Mouse (Mus musculus): ENCODE data around the gene Camk2d. TPM values are rescaled to one million over a fixed set of nuclear protein-coding genes. Genes with fewer than 3 reads are reported as not detected.

Gene Camk2d
- total and polyA plus RNA-seq, 3 experiments, result 66.1 to 80.4 (median 77.3) TPM

DNA sequence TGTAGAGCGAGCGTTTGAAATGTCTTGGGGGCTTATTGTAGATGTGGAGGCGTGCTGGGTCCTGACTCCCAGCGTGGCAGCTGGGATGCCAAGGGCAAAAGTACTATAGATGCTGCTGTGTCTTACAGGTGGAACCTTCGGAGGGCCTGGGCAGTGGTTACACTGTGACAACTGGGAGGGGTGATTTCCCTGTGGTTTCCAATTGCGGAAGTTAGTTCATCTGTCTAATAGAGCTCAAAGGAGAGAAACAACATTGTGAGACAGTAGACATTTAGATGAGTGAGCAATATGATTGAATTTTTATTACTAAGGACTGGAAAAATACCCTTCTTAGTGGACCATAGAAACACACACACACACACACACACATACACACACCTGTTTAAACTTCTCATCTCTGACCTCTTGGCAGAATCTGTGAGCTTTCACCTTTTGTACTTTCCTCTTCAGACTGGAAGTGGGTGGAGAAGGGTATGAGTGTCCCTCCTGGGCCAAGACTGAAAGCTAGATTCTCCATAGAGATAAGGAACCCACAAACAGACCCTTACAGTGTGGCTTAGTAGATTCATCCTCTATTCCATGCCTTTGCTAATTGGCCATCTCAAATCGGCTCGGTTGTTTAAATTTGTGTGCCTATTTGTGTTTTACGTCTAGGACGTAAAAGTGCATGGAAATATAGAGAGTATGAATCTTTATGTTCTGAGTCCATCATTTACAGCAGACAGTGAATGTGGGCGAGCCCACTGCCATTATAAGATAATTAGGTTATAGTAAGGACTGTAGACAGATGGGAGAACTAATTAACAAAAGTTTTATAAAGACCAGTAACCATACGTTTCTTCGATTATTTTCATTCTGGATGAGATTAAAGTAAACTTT lies 94.8 kb downstream of the Camk2d start:
- in situ Hi-C loops (cut with MboI; ENCODE audit: low pct_ligation_motif_present, low pct_unique_long_range_greater_than_20kb, low sequenced_read_pairs) (no loop called here), dilution Hi-C loops (cut with MboI; ENCODE audit: extremely low pct_ligation_motif_present, extremely low pct_unique_long_range_greater_than_20kb, low sequenced_read_pairs) (no loop called here)
- Histone ChIP-seq H3K9ac (ENCODE audit: insufficient read depth, low read depth) (peak overlapping the region; percentile 61), H3K9me3 (replicated peaks; ENCODE audit: low read length) (no peaks in the 10 kb centered on the region), H3K4me3 (replicated peaks in 1 of 3; ENCODE audit: low read depth in 2 of 3, low read length in 2 of 3, poor library complexity in 1 of 3) (peak overlapping the region; percentile 19 to 26 (median 24)), H3K36me3 (replicated peaks in 1 of 2; ENCODE audit: control insufficient read depth in 1 of 2, insufficient read depth in 1 of 2, low read length in 1 of 2) (no peaks in the 10 kb centered on the region), H3K27ac (ENCODE audit: insufficient read depth, low read depth) (peak overlapping the region; percentile 77), H3K27me3 (replicated peaks) (no peaks in the 10 kb centered on the region), H3K4me2 (ENCODE audit: insufficient read depth, low read depth, poor library complexity, severe bottlenecking) (peak overlapping the region; percentile 98), H3K4me1 (ENCODE audit: control insufficient read depth in 1 of 2, insufficient read depth in 2 of 2) (peaks cover 8 to 66% of the 10 kb centered on the region in 2 experiments; a peak in 3 of 4 replicates), H3K79me2 (replicated peaks; ENCODE audit: control insufficient read depth, extremely low read depth, insufficient read depth, poor library complexity, severe bottlenecking) (peaks cover 58% of the 10 kb centered on the region)
- TF ChIP-seq ZKSCAN1 (IDR thresholded peaks at IDR 0.05; ENCODE audit: borderline replicate concordance, low read depth, low read length), result no peak
- no peak for TF ChIP-seq KAT2A (IDR thresholded peaks at IDR 0.05; ENCODE audit: insufficient replicate concordance, low read length)
- TF ChIP-seq NRF1 (IDR thresholded peaks at IDR 0.05; ENCODE audit: low read depth, low read length), result no peak
- no peak for TF ChIP-seq POLR2AphosphoS2 (IDR thresholded peaks at IDR 0.05; ENCODE audit: low read depth, low read length)
- TF ChIP-seq BHLHE40 (IDR thresholded peaks at IDR 0.05; ENCODE audit: low read depth, low read length), result peak; percentile 68
- TF ChIP-seq MAX (IDR thresholded peaks at IDR 0.05; ENCODE audit: low read length), result peak; percentile 55; the same call in 1 of the 2 replicates
- TF ChIP-seq ELF1 (IDR thresholded peaks at IDR 0.05; ENCODE audit: low read depth, low read length), result peak; percentile 82
- no peak for TF ChIP-seq UBTF (IDR thresholded peaks at IDR 0.05; ENCODE audit: low read depth, low read length)
- TF ChIP-seq CTCF (conservative IDR thresholded peaks at IDR 0.05 in 1 of 2, IDR thresholded peaks at IDR 0.05 in 1 of 2; ENCODE audit: low read depth in 2 of 2, low read length in 2 of 2), result no peak
- TF ChIP-seq ETS1 (conservative IDR thresholded peaks at IDR 0.05; ENCODE audit: low read depth, low read length), result peak; percentile 83
- TF ChIP-seq MAZ (IDR thresholded peaks at IDR 0.05; ENCODE audit: low read depth, low read length), result peak; percentile 84; the same call in 1 of the 2 replicates
- TF ChIP-seq USF1 (IDR thresholded peaks at IDR 0.05; ENCODE audit: low read depth, low read length), result no peak
- TF ChIP-seq MYC (IDR thresholded peaks at IDR 0.05; ENCODE audit: low read depth, low read length), result 0 out of 2 replicates have a peak, but pooled peaks have one; percentile 49
- peak; percentile 39; the same call in 1 of the 2 replicates for TF ChIP-seq MXI1 (IDR thresholded peaks at IDR 0.05; ENCODE audit: low read depth, low read length)
- peak; percentile 15; the same call in 1 of the 2 replicates for TF ChIP-seq SMC3 (IDR thresholded peaks at IDR 0.05; ENCODE audit: low read depth, low read length)
- peak; percentile 91 for TF ChIP-seq CHD1 (IDR thresholded peaks at IDR 0.05; ENCODE audit: low read depth, low read length)
- peak; percentile 7; the same call in 1 of the 2 replicates for TF ChIP-seq CHD2 (IDR thresholded peaks at IDR 0.05; ENCODE audit: low read length)
- TF ChIP-seq TCF12 (IDR thresholded peaks at IDR 0.05; ENCODE audit: low read depth, low read length), result peak; percentile 82
- TF ChIP-seq IRF4 (IDR thresholded peaks at IDR 0.05; ENCODE audit: low read depth, low read length), result peak; percentile 81
- no peak for TF ChIP-seq NELFE (IDR thresholded peaks at IDR 0.05; ENCODE audit: low read depth, low read length)
- no peak for TF ChIP-seq ZNF384 (IDR thresholded peaks at IDR 0.05; ENCODE audit: low read depth, low read length)
- TF ChIP-seq E2F4 (IDR thresholded peaks at IDR 0.05; ENCODE audit: insufficient replicate concordance, low read depth, low read length), result no peak
- peak; percentile 92 for TF ChIP-seq EP300 (IDR thresholded peaks at IDR 0.05; ENCODE audit: low read length)
- TF ChIP-seq PAX5 (IDR thresholded peaks at IDR 0.05; ENCODE audit: low read length), result no peak
- TF ChIP-seq POLR2A (IDR thresholded peaks at IDR 0.05; ENCODE audit: low read depth, low read length), result peak; percentile 36
- TF ChIP-seq ZC3H11A (IDR thresholded peaks at IDR 0.05; ENCODE audit: low read depth, low read length), result no peak
- peak; percentile 86 for TF ChIP-seq TBP (conservative IDR thresholded peaks at IDR 0.05; ENCODE audit: low read depth, low read length)
- TF ChIP-seq ZMIZ1 (IDR thresholded peaks at IDR 0.05; ENCODE audit: low read depth, low read length), result no peak
- TF ChIP-seq USF2 (conservative IDR thresholded peaks at IDR 0.05; ENCODE audit: low read depth, low read length), result no peak
- no peak; the same call in 1 of the 2 replicates for TF ChIP-seq MAFK (IDR thresholded peaks at IDR 0.05; ENCODE audit: insufficient replicate concordance, low read length)
- no peak; the same call in 1 of the 2 replicates for TF ChIP-seq RAD21 (IDR thresholded peaks at IDR 0.05; ENCODE audit: low read depth, low read length)
- peak; percentile 40 for TF ChIP-seq HCFC1 (IDR thresholded peaks at IDR 0.05; ENCODE audit: low read depth, low read length)
- TF ChIP-seq GABPA (IDR thresholded peaks at IDR 0.05; ENCODE audit: insufficient replicate concordance, low read depth, low read length), result no peak
- 0 out of 2 replicates have a peak, but pooled peaks have one; percentile 16 for TF ChIP-seq JUN (IDR thresholded peaks at IDR 0.05; ENCODE audit: insufficient read depth, low read depth, low read length)
- TF ChIP-seq JUND (conservative IDR thresholded peaks at IDR 0.05; ENCODE audit: low read depth, low read length), result no peak; the same call in 1 of the 2 replicates
- TF ChIP-seq SIN3A (IDR thresholded peaks at IDR 0.05; ENCODE audit: low read length), result peak; percentile 82; the same call in 1 of the 2 replicates
- peak; percentile 73 for TF ChIP-seq MEF2A (IDR thresholded peaks at IDR 0.05; ENCODE audit: borderline replicate concordance, low read depth, low read length)
- peak; percentile 43; the same call in 1 of the 2 replicates for TF ChIP-seq RCOR1 (conservative IDR thresholded peaks at IDR 0.05; ENCODE audit: low read depth, low read length)
- peak; percentile 92 for DNase-seq (ENCODE audit: extremely low read depth)

All from CH12.LX (cell line).